Mouse (Mus musculus) heart, adult 2 months (tissue): ENCODE measurements around the gene Hbq1b. TPM values are rescaled to one million over a fixed set of nuclear protein-coding genes. Genes with fewer than 3 reads are reported as not detected.

Experiments
- DNase-seq, 2 experiments: peaks; one replicate each; pipeline ENCODE4 v3.0.0; 2021
- H3K27ac ChIP-seq: fragments of 200-600 bp; 2 replicates; pipeline ENCODE4 v1.8.1; 2022
- H3K27me3 ChIP-seq: fragments of 200-500 bp; 2 replicates; pipeline ENCODE4 v1.6.1; 2012; ENCODE audit warnings: mild to moderate bottlenecking, low read length, inconsistent platforms, mixed read lengths; ENCODE audit not compliant: control insufficient read depth, insufficient read depth
- H3K36me3 ChIP-seq: fragments of 200-500 bp; 2 replicates; pipeline ENCODE4 v1.6.1; 2012; ENCODE audit warnings: low read length, inconsistent platforms; ENCODE audit not compliant: control insufficient read depth, insufficient read depth
- H3K4me1 ChIP-seq: fragments of 200-500 bp; 2 replicates; pipeline ENCODE4 v1.6.1; 2011; ENCODE audit warnings: low read length; ENCODE audit not compliant: control insufficient read depth, insufficient read depth
- H3K4me3 ChIP-seq: fragments of 200-600 bp; 2 replicates; pipeline ENCODE4 v1.8.1; 2022
- H3K79me2 ChIP-seq: fragments of 200-500 bp; replicated peaks from 2 replicates; pipeline ENCODE4 v1.6.1; 2012; ENCODE audit warnings: mild to moderate bottlenecking, inconsistent platforms, low read length, moderate library complexity, mixed read lengths; ENCODE audit not compliant: control insufficient read depth, insufficient read depth
- H3K9ac ChIP-seq: fragments of 200-500 bp; 2 replicates; pipeline ENCODE4 v1.6.1; 2012; ENCODE audit warnings: low read depth, mild to moderate bottlenecking, control low read depth, inconsistent platforms, low read length, mixed read lengths
- CTCF ChIP-seq: fragments of 200-600 bp; IDR thresholded peaks from 2 replicates; pipeline ENCODE4 v1.8.1; 2022; ENCODE audit warnings: antibody characterized with exemption, mild to moderate bottlenecking, moderate library complexity
- EP300 ChIP-seq: fragments of 200-500 bp; IDR thresholded peaks from 2 replicates; pipeline ENCODE4 v1.6.1; 2011; ENCODE audit warnings: low read depth, low read length, control low read depth; ENCODE audit not compliant: insufficient read depth
- POLR2A ChIP-seq: fragments of 200-500 bp; IDR thresholded peaks from 2 replicates; pipeline ENCODE4 v1.6.1; 2011; ENCODE audit warnings: mild to moderate bottlenecking, low read depth, low read length, control low read depth; ENCODE audit not compliant: insufficient read depth
- WGBS: fragments of 180-500 bp; shearing (Covaris S2); methylation state at CpG from one replicate; pipeline ENCODE4 v1.1.7; 2018; 5-methylcytosine and 5-hydroxymethylcytosine counted together
- intact Hi-C: fragments of 180-260 bp; cut with DNase I; formaldehyde crosslinking; loops from one replicate; pipeline ENCODE4 v1.15.1; 2025
- polyA plus RNA-seq: library from polyadenylated mRNA; depleted of rRNA; stranded (reverse); fragments of >200 nt; gene quantifications from 2 replicates; pipeline ENCODE4 v1.2.3, GENCODE M21; 2012
- total RNA-seq, 2 experiments: library from RNA; stranded (reverse); gene quantifications; 2 replicates each; pipeline ENCODE4 v1.2.3; 2021

Gene Hbq1b
- total and polyA plus RNA-seq, 3 experiments = 0.70 to 3.8 (median 2.4) TPM

DNA sequence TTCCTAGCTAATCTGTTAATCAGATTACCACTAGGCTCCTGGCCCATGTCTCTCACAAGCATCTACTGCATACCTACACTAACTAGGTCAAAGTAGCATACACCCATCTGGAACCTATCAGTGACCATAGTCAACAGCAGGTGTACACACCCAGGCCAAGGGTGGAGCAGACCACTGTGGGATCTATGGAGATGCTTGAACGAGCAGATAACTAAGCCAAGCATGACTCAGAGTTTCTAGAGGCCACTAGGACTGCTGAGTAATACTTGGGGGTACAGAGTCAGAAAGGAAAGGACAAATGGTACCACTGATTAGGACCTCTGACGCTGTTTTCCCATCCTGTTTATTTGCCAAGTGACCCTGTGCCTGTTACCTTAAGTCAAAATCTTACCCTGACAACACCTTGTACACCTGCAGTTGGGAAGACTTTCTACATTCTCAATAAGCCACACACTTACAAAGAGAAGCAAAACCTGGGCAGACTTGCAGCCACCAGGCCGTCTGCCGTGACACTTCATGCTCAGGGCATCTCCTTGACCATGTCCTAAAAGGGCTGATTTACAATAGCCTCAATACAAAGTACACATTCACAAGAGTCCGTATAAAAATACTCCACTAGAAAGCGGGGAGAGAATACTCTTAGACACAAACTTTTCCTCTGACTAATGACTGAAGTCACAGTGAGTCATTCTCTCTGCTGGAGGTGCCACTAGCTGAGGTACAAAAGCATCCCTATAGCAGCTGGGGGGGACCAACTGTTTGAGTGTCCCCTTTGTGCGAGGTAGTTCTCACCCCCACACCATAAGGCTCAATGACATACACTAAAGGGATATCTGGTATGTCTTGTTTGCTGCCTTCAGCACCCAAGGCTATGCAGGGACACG is 35.6 kb upstream of the Hbq1b start:
- H3K9ac ChIP-seq = no peak overlapping the region
- H3K27me3 ChIP-seq = no peaks in the 10 kb centered on the region
- H3K27ac ChIP-seq = no peak overlapping the region
- intact Hi-C loops = no loop called here
- TF ChIP-seq EP300 (no peak), CTCF (no peak), POLR2A (no peak)
- no peaks in the 10 kb centered on the region for H3K36me3 ChIP-seq
- H3K4me3 ChIP-seq = no peak overlapping the region
- WGBS = 83% methylated on average over 8 of the region's 8 CpGs
- no peak for DNase-seq
- H3K79me2 ChIP-seq = no peaks in the 10 kb centered on the region
- no peaks in the 10 kb centered on the region for H3K4me1 ChIP-seq

DNA sequence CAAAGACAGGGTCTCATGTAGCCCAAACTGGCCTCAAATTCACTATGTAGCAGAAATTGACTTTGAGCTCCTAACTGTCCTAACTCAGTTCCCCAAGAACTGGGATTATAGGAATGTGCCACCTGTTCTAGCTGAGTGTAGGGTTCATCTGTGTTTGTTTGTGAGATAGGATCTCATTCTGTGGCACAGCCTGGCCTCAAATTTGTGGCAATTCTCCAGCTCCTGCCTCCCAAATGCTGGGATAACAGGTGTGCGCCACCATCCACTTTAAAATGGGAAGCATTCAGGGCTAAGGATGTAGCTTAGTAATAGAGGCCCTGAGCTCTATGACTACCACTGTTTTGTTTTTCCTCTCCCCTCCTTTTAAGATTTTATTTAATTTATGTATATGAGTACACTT is 33.6 kb upstream of the Hbq1b start:
- H3K27me3 ChIP-seq = no peaks in the 10 kb centered on the region
- 100% methylated on average over 1 of the region's 1 CpGs for WGBS
- H3K36me3 ChIP-seq = no peaks in the 10 kb centered on the region
- no peaks in the 10 kb centered on the region for H3K4me1 ChIP-seq
- H3K79me2 ChIP-seq = no peaks in the 10 kb centered on the region; the same call in 1 of the 2 replicates
- H3K27ac ChIP-seq = no peak overlapping the region
- TF ChIP-seq EP300 (no peak), POLR2A (no peak), CTCF (no peak)
- no peak overlapping the region for H3K9ac ChIP-seq
- intact Hi-C loops = no loop called here
- DNase-seq = no peak
- H3K4me3 ChIP-seq = no peak overlapping the region

DNA sequence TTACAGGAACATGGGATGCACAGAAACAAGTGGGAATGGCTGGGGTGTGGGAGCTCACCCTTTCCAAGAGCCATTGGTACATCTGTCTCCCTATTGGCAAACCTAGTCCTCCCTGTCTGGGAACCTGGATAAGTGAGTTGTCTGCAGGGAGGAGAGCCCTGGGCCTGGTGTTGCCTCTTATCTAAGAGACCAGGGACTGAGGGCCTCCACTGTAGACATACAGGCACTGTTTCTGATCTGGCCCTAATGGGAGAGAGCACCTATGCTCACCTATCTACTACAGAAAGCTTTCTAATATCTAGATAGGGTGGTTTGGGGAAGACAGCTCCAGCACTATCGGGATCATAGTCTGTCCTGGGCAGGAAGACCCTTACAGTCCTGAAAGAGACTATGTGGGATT is 30.6 kb upstream of the Hbq1b start:
- Histone ChIP-seq H3K27ac (no peak overlapping the region), H3K79me2 (no peaks in the 10 kb centered on the region; the same call in 1 of the 2 replicates), H3K4me1 (no peaks in the 10 kb centered on the region), H3K4me3 (no peak overlapping the region), H3K9ac (no peak overlapping the region), H3K36me3 (no peaks in the 10 kb centered on the region), H3K27me3 (no peaks in the 10 kb centered on the region)
- DNase-seq = no peak
- 100% methylated on average over 1 of the region's 1 CpGs for WGBS
- intact Hi-C loops = no loop called here
- no peak for TF ChIP-seq EP300
- no peak for TF ChIP-seq CTCF
- TF ChIP-seq POLR2A = no peak

DNA sequence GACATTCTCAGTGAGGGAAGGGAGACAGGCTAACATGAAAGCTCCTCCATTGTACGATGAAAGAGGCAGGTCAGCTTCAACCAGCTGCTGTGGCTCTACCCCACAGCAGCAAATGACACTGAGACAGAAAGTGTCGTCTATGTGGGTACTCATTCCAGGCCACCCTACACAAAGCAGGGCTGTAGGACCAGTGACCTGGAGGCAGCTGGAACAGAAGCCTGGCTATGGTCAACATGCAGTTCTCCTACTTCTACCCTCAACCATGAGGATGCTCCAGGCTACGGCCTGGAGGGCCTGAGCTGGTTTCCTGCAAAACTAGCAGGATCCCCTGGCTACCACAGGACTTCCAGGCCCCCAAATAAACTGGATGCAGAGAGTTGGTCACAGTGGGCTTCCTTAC is 30.2 kb upstream of the Hbq1b start:
- H3K27ac ChIP-seq = no peak overlapping the region
- no peak overlapping the region for H3K9ac ChIP-seq
- 89% methylated on average over 3 of the region's 3 CpGs for WGBS
- no peaks in the 10 kb centered on the region for H3K27me3 ChIP-seq
- H3K4me3 ChIP-seq = no peak overlapping the region
- DNase-seq = no peak
- H3K36me3 ChIP-seq = no peaks in the 10 kb centered on the region
- TF ChIP-seq POLR2A (no peak), EP300 (no peak), CTCF (no peak)
- no peaks in the 10 kb centered on the region for H3K4me1 ChIP-seq
- no peaks in the 10 kb centered on the region; the same call in 1 of the 2 replicates for H3K79me2 ChIP-seq
- intact Hi-C loops = no loop called here

DNA sequence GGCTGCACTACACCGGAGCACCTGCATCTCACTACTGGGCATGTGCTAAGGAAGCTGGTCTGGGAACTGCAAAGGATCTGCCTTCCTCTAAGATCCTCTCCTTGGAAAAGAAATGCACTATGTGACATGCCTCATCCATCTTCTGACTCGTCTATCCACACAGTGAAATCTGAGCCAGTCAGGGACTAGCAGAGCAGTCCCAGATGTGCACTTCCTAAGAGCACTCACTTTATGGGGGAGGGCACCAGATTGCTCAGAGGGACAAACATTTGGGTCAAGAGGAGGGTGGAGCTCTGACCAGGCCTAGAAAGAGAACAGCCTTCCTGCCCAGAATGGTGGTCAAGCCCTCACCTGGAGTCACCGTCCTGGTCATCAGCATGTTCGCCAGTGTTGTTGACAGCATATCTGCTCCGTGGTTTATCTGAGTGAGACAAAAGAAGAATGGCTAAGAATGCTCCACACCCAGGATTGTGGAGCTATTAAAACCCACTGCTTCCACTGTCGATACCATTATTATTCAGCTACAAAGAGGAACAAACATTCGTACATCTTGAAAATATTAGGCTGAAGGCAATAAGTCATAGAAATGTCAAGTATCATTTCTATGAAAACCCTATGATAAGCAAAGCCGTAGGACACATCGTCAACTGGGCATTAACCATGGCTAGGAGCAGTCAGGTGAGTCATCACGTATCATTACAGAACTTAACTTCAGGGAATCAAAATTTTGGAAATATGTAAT is 23.9 kb upstream of the Hbq1b start:
- Histone ChIP-seq H3K27ac (no peak overlapping the region), H3K27me3 (no peaks in the 10 kb centered on the region), H3K9ac (no peak overlapping the region), H3K36me3 (peaks cover 3% of the 10 kb centered on the region; the same call in 1 of the 2 replicates), H3K4me3 (no peak overlapping the region), H3K79me2 (peaks cover 7% of the 10 kb centered on the region), H3K4me1 (peaks cover 1% of the 10 kb centered on the region; the same call in 1 of the 2 replicates)
- no peak for DNase-seq
- 79% methylated on average over 10 of the region's 10 CpGs for WGBS
- TF ChIP-seq CTCF (no peak), POLR2A (no peak), EP300 (no peak)
- intact Hi-C loops = no loop called here
